Mouse (Mus musculus) hindbrain, postnatal 0 days (tissue): ENCODE data around the gene Ctps2. TPM values are rescaled to one million over a fixed set of nuclear protein-coding genes. Genes with fewer than 3 reads are reported as not detected.

Experiments used
- ATAC-seq: fragments of 200-750 bp; cut with Nextera tagmentation; 2 replicates; pipeline ENCODE4 v1.8.0; 2017; ENCODE audit warnings: mild to moderate bottlenecking, moderate TSS enrichment, moderate library complexity
- DNase-seq: peaks from one replicate; pipeline ENCODE4 v3.0.0-alpha.2; 2015; ENCODE audit warnings: low spot score
- H3K27ac ChIP-seq: fragments of 300-500 bp; sonication (generic); 2 replicates; pipeline ENCODE4 v1.5.1; 2014; ENCODE audit warnings: mild to moderate bottlenecking
- H3K27me3 ChIP-seq: fragments of 300-500 bp; sonication (generic); 2 replicates; pipeline ENCODE4 v1.6.1; 2014; ENCODE audit warnings: low read length, mixed read lengths; ENCODE audit not compliant: insufficient read depth
- H3K36me3 ChIP-seq: fragments of 300-500 bp; sonication (generic); 2 replicates; pipeline ENCODE4 v1.6.1; 2014; ENCODE audit warnings: low read length, mixed read lengths; ENCODE audit not compliant: insufficient read depth
- H3K4me1 ChIP-seq: fragments of 300-500 bp; sonication (generic); 2 replicates; pipeline ENCODE4 v1.6.1; 2014; ENCODE audit warnings: antibody characterized with exemption, low read length, mixed read lengths; ENCODE audit not compliant: insufficient read depth
- H3K4me2 ChIP-seq: fragments of 300-500 bp; sonication (generic); 2 replicates; pipeline ENCODE4 v1.6.1; 2014; ENCODE audit warnings: low read depth, mild to moderate bottlenecking, low read length, moderate library complexity, mixed read lengths
- H3K4me3 ChIP-seq: fragments of 300-500 bp; sonication (generic); 2 replicates; pipeline ENCODE4 v1.5.1; 2014; ENCODE audit warnings: low read length
- H3K9ac ChIP-seq: fragments of 300-500 bp; sonication (generic); replicated peaks from 2 replicates; pipeline ENCODE4 v1.6.1; 2014; ENCODE audit warnings: mild to moderate bottlenecking, low read length, moderate library complexity, mixed read lengths
- H3K9me3 ChIP-seq: fragments of 300-500 bp; sonication (generic); 2 replicates; pipeline ENCODE4 v1.6.1; 2016; ENCODE audit warnings: low read length, mixed read lengths
- CTCF ChIP-seq: IDR thresholded peaks from 2 replicates; pipeline ENCODE4 v1.5.1; 2016; ENCODE audit warnings: antibody characterized with exemption, control low read depth, low read depth
- WGBS: fragments of 180-500 bp; shearing (Covaris S2); extraction: QIAGEN DNeasy Blood & Tissue Kit; methylation state at CpG from one replicate; pipeline ENCODE4 v1.1.7; 2014; 5-methylcytosine and 5-hydroxymethylcytosine counted together
- polyA plus RNA-seq: library from polyadenylated mRNA; unstranded; fragments of >200 nt; fragmentation: Nextera tagmentation; extraction: Ambion mirVana; gene quantifications from 2 replicates; pipeline ENCODE4 v1.2.1, GENCODE M21; 2015
- total RNA-seq: library from RNA; depleted of rRNA; stranded (reverse); fragments of >200 nt; gene quantifications from 2 replicates; pipeline ENCODE4 v1.2.3, GENCODE M21; 2014

Gene Ctps2
- total and polyA plus RNA-seq, 2 experiments from 2014 or later: 53.6 to 74.9 TPM

DNA sequence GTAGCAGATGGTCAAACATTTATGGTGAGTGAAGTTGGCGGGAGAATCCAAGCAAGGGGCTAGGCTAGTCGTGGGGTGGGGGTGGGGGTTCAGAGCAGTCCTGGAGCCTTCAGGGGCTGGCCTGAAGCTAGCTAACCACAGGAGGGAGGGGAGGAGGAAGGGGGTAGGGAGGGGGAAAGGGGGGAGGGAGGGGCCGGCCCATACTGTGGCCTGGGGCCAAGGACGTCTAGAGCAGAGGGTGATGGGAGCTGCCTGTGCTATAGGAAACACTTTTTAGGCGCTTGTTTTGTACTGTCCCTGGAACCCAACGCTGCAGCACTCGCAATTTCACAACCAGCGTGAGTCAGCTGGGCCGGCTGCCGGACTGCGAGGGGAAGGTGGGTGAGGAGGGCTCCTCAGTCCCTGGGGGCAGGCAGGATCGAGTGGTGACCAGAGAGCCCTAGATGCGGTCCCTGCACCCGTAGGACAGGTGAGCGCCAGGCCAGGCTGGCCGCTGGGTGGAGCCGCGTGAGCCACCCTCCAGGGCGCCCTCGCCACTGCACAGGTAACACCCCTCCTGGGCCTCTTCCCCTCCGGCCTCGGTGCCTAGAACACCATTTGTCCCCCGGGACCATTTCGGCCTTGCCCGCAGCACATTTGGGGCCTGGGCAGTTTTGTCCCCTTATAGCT lies 467 bp downstream of the Ctps2 start:
- no peaks in the 10 kb centered on the region for H3K27me3 ChIP-seq
- peak; percentile 56 for DNase-seq
- no peaks in the 10 kb centered on the region for H3K9me3 ChIP-seq
- ATAC-seq: peak; percentile 87
- peak overlapping the region; percentile 78 for H3K27ac ChIP-seq
- peak; percentile 6; the same call in 1 of the 2 replicates for TF ChIP-seq CTCF
- WGBS: 40% methylated on average over 25 of the region's 25 CpGs
- no peaks in the 10 kb centered on the region for H3K4me1 ChIP-seq
- peak overlapping the region; percentile 67 for H3K9ac ChIP-seq
- no peaks in the 10 kb centered on the region for H3K36me3 ChIP-seq
- H3K4me3 ChIP-seq: peak overlapping the region; percentile 54
- H3K4me2 ChIP-seq: peak overlapping the region; percentile 68

DNA sequence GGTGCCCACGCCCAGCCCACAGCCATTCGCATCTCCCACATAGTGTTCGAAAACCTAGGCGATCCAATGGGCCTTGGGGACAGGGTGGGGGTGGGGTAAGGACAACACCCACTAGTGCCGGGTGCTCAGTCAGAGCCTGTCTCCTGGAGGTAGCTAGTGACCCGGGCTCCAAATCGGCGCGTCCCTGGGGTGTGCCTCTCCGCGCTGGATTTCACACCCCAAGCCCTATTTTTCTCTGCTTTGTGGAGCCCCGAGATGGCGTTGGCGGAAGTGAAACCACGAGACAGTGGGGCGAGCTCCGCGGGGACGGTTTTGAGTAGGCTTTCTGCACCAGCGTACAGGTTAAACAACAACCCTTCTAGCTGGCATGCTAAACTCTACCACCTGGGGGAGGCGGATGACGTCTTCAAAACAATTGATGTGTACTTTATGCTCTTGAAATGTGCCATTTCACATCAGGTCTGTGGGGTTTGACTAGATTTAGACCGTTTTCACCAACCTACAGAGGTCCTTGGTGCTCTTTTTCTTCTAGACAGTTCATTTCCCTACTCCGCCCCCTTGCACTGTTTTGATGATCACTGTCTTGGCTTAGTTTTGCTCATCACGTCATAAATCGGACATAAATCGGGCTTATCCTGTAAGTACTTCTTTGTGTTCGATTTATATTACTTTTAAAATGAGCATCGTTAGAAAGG lies 1.1 kb downstream of the Ctps2 start:
- ATAC-seq: peak; percentile 83
- H3K4me3 ChIP-seq: peak overlapping the region; percentile 54
- no peaks in the 10 kb centered on the region for H3K27me3 ChIP-seq
- no peaks in the 10 kb centered on the region for H3K36me3 ChIP-seq
- peak overlapping the region; percentile 67 for H3K9ac ChIP-seq
- peak; percentile 18; the same call in 1 of the 2 replicates for TF ChIP-seq CTCF
- H3K9me3 ChIP-seq: no peaks in the 10 kb centered on the region
- no peaks in the 10 kb centered on the region for H3K4me1 ChIP-seq
- peak overlapping the region; percentile 68 for H3K4me2 ChIP-seq
- DNase-seq: peak; percentile 49
- peak overlapping the region; percentile 78 for H3K27ac ChIP-seq
- 31% methylated on average over 29 of the region's 29 CpGs for WGBS

DNA sequence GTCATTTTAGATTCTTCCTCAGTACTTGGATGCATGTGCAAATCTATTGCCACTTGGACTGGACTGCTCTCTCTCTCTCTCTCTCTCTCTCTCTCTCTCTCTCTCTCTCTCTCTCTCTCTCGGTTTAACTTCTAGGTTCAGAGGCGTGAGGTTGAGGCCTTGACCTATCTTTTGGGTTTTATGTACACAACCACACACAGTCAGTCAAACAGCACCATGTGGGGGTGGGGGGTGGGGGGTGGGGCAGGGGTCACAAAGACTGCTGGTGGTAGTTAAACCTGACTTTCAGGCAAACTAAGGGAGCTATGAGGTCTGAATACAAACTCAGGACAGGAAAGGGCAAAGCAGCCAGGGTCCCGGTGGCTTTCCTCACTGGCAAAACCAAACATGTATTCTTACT lies 6.5 kb downstream of the Ctps2 start:
- DNase-seq: no peak
- Histone ChIP-seq H3K27ac (no peak overlapping the region), H3K9me3 (no peaks in the 10 kb centered on the region), H3K4me1 (no peaks in the 10 kb centered on the region), H3K36me3 (no peaks in the 10 kb centered on the region), H3K4me3 (no peak overlapping the region), H3K27me3 (no peaks in the 10 kb centered on the region), H3K4me2 (no peak overlapping the region), H3K9ac (no peak overlapping the region)
- no peak for TF ChIP-seq CTCF
- 67% methylated on average over 3 of the region's 3 CpGs for WGBS
- no peak for ATAC-seq

DNA sequence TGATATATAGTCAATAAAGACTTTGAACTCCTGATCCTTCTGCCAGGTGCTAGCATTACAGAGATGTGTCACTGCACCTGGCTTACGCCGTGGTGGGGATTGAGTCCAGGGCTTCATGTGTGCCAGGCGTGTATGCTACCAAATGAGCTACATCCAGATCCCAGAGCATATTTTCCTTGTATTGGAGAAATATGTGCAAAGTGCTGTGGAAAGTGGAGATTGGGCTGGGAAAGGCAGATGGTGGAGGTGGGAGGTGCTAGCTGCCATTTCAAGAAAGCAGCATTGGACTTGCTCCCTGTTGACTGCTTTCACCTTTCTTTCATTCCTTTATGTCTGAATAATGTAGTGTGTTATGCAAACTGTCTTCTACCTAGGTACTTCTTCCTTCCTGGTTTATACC lies 12.6 kb downstream of the Ctps2 start:
- no peak overlapping the region for H3K27ac ChIP-seq
- no peak for ATAC-seq
- no peaks in the 10 kb centered on the region for H3K9me3 ChIP-seq
- no peak overlapping the region for H3K4me2 ChIP-seq
- no peaks in the 10 kb centered on the region for H3K4me1 ChIP-seq
- TF ChIP-seq CTCF: no peak
- WGBS: 88% methylated on average over 3 of the region's 3 CpGs
- H3K36me3 ChIP-seq: no peaks in the 10 kb centered on the region
- H3K4me3 ChIP-seq: no peak overlapping the region
- DNase-seq: no peak
- no peak overlapping the region for H3K9ac ChIP-seq
- H3K27me3 ChIP-seq: no peaks in the 10 kb centered on the region

DNA sequence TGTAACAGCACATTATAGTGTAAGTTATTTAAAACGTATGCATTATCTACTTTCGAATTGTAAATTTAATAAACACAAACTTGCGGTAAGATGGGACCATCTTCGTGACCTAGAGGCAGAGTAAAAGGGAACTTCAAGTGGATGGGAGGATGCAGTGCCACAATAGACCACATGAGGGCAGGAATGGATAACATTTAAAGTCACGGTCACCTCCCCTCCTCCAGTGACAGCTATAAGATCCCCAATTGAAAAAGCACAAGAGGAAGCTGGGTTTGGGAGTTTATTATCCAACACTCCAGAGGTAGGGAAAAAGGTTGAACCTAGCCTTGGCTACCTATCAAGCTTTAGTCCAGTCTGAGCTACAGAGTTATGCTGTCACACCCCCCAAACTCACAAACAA lies 14.7 kb downstream of the Ctps2 start:
- no peak overlapping the region for H3K27ac ChIP-seq
- no peaks in the 10 kb centered on the region for H3K9me3 ChIP-seq
- no peak overlapping the region for H3K4me3 ChIP-seq
- no peak overlapping the region for H3K9ac ChIP-seq
- H3K4me2 ChIP-seq: no peak overlapping the region
- H3K36me3 ChIP-seq: no peaks in the 10 kb centered on the region
- 42% methylated on average over 5 of the region's 5 CpGs for WGBS
- ATAC-seq (peak; percentile 55; the same call in 1 of the 2 replicates), DNase-seq (peak; percentile 64)
- TF ChIP-seq CTCF: peak; percentile 78
- no peaks in the 10 kb centered on the region for H3K4me1 ChIP-seq
- no peaks in the 10 kb centered on the region for H3K27me3 ChIP-seq

DNA sequence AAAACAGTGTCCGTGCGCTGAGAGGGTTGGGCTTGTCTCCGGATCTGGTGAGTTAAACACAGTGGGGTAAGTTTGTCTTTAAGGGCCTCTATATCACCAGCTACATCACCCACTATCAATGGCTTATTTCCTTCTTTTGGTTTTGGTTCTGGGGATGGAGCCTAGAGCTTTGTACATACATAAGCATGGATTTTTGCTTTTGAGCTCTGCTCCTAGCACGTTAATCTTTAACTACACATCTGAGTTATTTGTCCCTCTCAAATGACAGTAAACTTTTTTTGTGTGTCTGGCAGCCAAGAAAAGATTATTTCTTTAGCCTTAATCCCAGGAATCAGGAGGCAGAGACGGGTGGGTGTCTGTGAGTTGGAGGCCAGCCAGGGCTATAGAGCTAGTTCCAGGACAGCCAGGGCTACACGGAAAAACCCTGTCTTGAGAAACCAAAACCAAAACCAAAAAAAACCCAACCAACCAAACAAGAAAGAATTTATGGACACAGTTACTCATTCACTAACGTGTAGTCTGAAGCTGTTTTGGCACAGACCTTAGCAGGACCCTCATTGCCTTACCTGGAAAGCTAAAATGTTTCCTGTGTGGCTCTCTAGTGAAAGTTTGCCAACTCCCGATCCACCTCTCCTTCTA lies 20.6 kb downstream of the Ctps2 start:
- no peaks in the 10 kb centered on the region for H3K4me1 ChIP-seq
- no peak for TF ChIP-seq CTCF
- H3K4me2 ChIP-seq: no peak overlapping the region
- H3K9me3 ChIP-seq: no peaks in the 10 kb centered on the region
- no peak for DNase-seq
- no peak overlapping the region for H3K27ac ChIP-seq
- no peaks in the 10 kb centered on the region for H3K36me3 ChIP-seq
- H3K9ac ChIP-seq: no peak overlapping the region
- no peak for ATAC-seq
- H3K27me3 ChIP-seq: no peaks in the 10 kb centered on the region
- 85% methylated on average over 8 of the region's 8 CpGs for WGBS
- no peak overlapping the region for H3K4me3 ChIP-seq
